Comparison of ENCODE assay signal across 9 mouse cellular contexts in genomic region chr10:45806984-45807827, GRCm38 (mm10).
DNase-seq lines count a peak whose midpoint lies in the region; ATAC-seq and TF ChIP-seq lines count a peak whose summit lies in the region.
"Had no signal": no experiment of that assay in that cellular context is flagged by ENCODE, and none has a peak within 500 bp of the region (broad histone marks: within the 10 kb centered on the region; RNA-seq: fewer than 3 reads in every experiment).

No protein-coding gene starts in this region.

- TF ChIP-seq CTCF in heart, postnatal 0 days (IDR thresholded peaks at IDR 0.05; ENCODE audit: low read depth), result no peak
- TF ChIP-seq CTCF in hindbrain, postnatal 0 days (IDR thresholded peaks at IDR 0.05; ENCODE audit: low read depth), result no peak

- DNase-seq in heart, postnatal 0 days (ENCODE audit: low spot score), result no peak
- no peak for DNase-seq in heart, adult 11 months
- DNase-seq in hindbrain, postnatal 0 days (ENCODE audit: low spot score), result peak; percentile 56
- peak; percentile 40 to 53 for DNase-seq in layer of hippocampus, postnatal 36 days
- peak; percentile 33 for DNase-seq in retina, embryonic 14.5 days (ENCODE audit: low spot score)
- no peak for DNase-seq in spleen, postnatal 36 days (ENCODE audit: low spot score in 2 of 2)
- DNase-seq in cerebellum, adult 11-12 months, result no peak
- no peak for DNase-seq in left cerebral cortex, adult 8-10 months (ENCODE audit: low spot score in 2 of 2)

- peak; percentile 44; the same call in 1 of the 2 replicates for ATAC-seq in heart, postnatal 0 days (ENCODE audit: insufficient read depth, low read depth)
- peak; percentile 67 for ATAC-seq in hindbrain, postnatal 0 days

- no peak overlapping the region for H3K4me2 ChIP-seq in heart, postnatal 0 days (ENCODE audit: low read depth, low read length)
- H3K4me2 ChIP-seq in hindbrain, postnatal 0 days (ENCODE audit: low read depth, low read length), result peak overlapping the region; percentile 28

- H3K4me1 ChIP-seq in heart, postnatal 0 days (ENCODE audit: control insufficient read depth, insufficient read depth), result no peaks in the 10 kb centered on the region
- H3K4me1 ChIP-seq in hindbrain, postnatal 0 days (ENCODE audit: insufficient read depth, low read length), result no peaks in the 10 kb centered on the region

- WGBS in heart, postnatal 0 days, result 64% methylated on average over 18 of the region's 18 CpGs
- WGBS in hindbrain, postnatal 0 days, result 29% methylated on average over 18 of the region's 18 CpGs

- no peak overlapping the region for H3K27ac ChIP-seq in heart, postnatal 0 days (ENCODE audit: low read depth)
- H3K27ac ChIP-seq in hindbrain, postnatal 0 days, result 0 out of 2 replicates have a peak overlapping the region, but pooled peaks have one; percentile 15

- no peaks in the 10 kb centered on the region for H3K9me3 ChIP-seq in heart, postnatal 0 days (replicated peaks; ENCODE audit: control insufficient read depth, low read length)
- no peaks in the 10 kb centered on the region for H3K9me3 ChIP-seq in hindbrain, postnatal 0 days (ENCODE audit: low read length)

- H3K4me3 ChIP-seq in heart, postnatal 0 days (ENCODE audit: low read depth, low read length), result no peak overlapping the region
- no peak overlapping the region for H3K4me3 ChIP-seq in hindbrain, postnatal 0 days (ENCODE audit: low read length)
- H3K4me3 ChIP-seq: erythroblast, embryonic 14.5 days had no signal

- TF ChIP-seq EP300 in heart, postnatal 0 days (IDR thresholded peaks at IDR 0.05; ENCODE audit: low read depth), result no peak

- H3K9ac ChIP-seq in heart, postnatal 0 days (replicated peaks; ENCODE audit: low read depth, low read length), result no peak overlapping the region
- 0 out of 2 replicates have a peak overlapping the region, but pooled peaks have one; percentile 21 for H3K9ac ChIP-seq in hindbrain, postnatal 0 days (replicated peaks; ENCODE audit: low read length)

- H3K27me3 ChIP-seq in heart, postnatal 0 days (ENCODE audit: control insufficient read depth, insufficient read depth, low read length), result no peaks in the 10 kb centered on the region
- H3K27me3 ChIP-seq in hindbrain, postnatal 0 days (ENCODE audit: insufficient read depth, low read length), result no peaks in the 10 kb centered on the region

- no peaks in the 10 kb centered on the region for H3K36me3 ChIP-seq in heart, postnatal 0 days (replicated peaks; ENCODE audit: control insufficient read depth, insufficient read depth, low read length)
- H3K36me3 ChIP-seq in hindbrain, postnatal 0 days (ENCODE audit: insufficient read depth, low read length), result no peaks in the 10 kb centered on the region

Comparison
In these comparisons a context has a peak if more than half of its experiments do, and no peak if none do; other contexts are left out.
1. DNase-seq: peak in hindbrain, postnatal 0 days (single experiment), layer of hippocampus, postnatal 36 days (2 of 2) and retina, embryonic 14.5 days (single experiment); none in heart, postnatal 0 days (single experiment), heart, adult 11 months (single experiment), spleen, postnatal 36 days (0 of 2), cerebellum, adult 11-12 months (single experiment) and left cerebral cortex, adult 8-10 months (0 of 2).